Mouse (Mus musculus): ENCODE measurements around the gene Scd4. TPM values are rescaled to one million over a fixed set of nuclear protein-coding genes. Genes with fewer than 3 reads are reported as not detected.

Gene Scd4
- polyA plus RNA-seq, 1 experiment, result 0.20 TPM

- H3K27me3 ChIP-seq (ENCODE audit: control insufficient read depth, insufficient read depth, low read length), result no peaks in the 10 kb centered on the region
- peaks cover 8% of the 10 kb centered on the region; the same call in 1 of the 2 replicates for H3K4me1 ChIP-seq (ENCODE audit: control insufficient read depth, insufficient read depth, insufficient read length)
- no peak for DNase-seq (ENCODE audit: low read depth in 1 of 2, low spot score in 2 of 2)
- 65% methylated on average over 7 of the region's 7 CpGs for WGBS
- TF ChIP-seq POLR2A (IDR thresholded peaks at IDR 0.05; ENCODE audit: low read depth, low read length), result no peak
- no peak for TF ChIP-seq CTCF (IDR thresholded peaks at IDR 0.05; ENCODE audit: extremely low read depth, insufficient read depth, insufficient read length, insufficient replicate concordance)
- no peak overlapping the region for H3K4me3 ChIP-seq (ENCODE audit: extremely low read depth, insufficient read depth, insufficient read length)
- peaks cover 54% of the 10 kb centered on the region for H3K36me3 ChIP-seq (ENCODE audit: control insufficient read depth, insufficient read depth, low read length)
- no peak overlapping the region for H3K27ac ChIP-seq (ENCODE audit: insufficient read depth, low read length)
Observed at GRCm38 (mm10) chr19:44300520-44300919, 32.4 kb upstream of the Scd4 start.

GRCm38 (mm10) chr19:44301176-44301575 lies 31.7 kb upstream of the Scd4 start:
- Histone ChIP-seq H3K36me3 (ENCODE audit: control insufficient read depth, insufficient read depth, low read length) (peaks cover 58% of the 10 kb centered on the region), H3K27ac (ENCODE audit: insufficient read depth, low read length) (no peak overlapping the region), H3K27me3 (ENCODE audit: control insufficient read depth, insufficient read depth, low read length) (no peaks in the 10 kb centered on the region), H3K4me1 (ENCODE audit: control insufficient read depth, insufficient read depth, insufficient read length) (peaks cover 8% of the 10 kb centered on the region; the same call in 1 of the 2 replicates), H3K4me3 (ENCODE audit: extremely low read depth, insufficient read depth, insufficient read length) (no peak overlapping the region)
- TF ChIP-seq CTCF (IDR thresholded peaks at IDR 0.05; ENCODE audit: extremely low read depth, insufficient read depth, insufficient read length, insufficient replicate concordance) (no peak), POLR2A (IDR thresholded peaks at IDR 0.05; ENCODE audit: low read depth, low read length) (no peak)
- 75% methylated on average over 16 of the region's 16 CpGs for WGBS
- no peak for DNase-seq (ENCODE audit: low read depth in 1 of 2, low spot score in 2 of 2)

- H3K4me3 ChIP-seq (ENCODE audit: extremely low read depth, insufficient read depth, insufficient read length), result no peak overlapping the region
Observed at GRCm38 (mm10) chr19:44301671-44302305, 31.1 kb upstream of the Scd4 start.

DNA sequence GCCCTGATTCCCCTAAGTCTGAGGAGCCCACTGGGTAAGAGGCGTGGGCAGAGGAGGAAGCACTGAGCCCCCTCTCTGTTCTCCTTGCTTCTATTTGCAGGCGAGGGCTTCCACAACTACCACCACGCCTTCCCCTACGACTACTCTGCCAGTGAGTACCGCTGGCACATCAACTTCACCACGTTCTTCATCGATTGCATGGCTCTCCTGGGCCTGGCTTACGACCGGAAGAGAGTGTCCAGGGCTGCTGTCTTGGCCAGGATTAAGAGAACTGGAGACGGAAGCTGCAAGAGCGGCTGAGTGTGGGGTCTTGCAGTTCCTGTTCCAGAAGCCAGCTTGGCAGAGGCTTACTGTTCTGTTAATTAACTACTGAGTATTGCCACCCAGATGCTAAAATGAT lies 30.0 kb upstream of the Scd4 start:
- DNase-seq (ENCODE audit: low read depth in 1 of 2, low spot score in 2 of 2), result no peak
- no peaks in the 10 kb centered on the region for H3K27me3 ChIP-seq (ENCODE audit: control insufficient read depth, insufficient read depth, low read length)
- no peaks in the 10 kb centered on the region; the same call in 1 of the 2 replicates for H3K4me1 ChIP-seq (ENCODE audit: control insufficient read depth, insufficient read depth, insufficient read length)
- WGBS, result 85% methylated on average over 11 of the region's 11 CpGs
- H3K36me3 ChIP-seq (ENCODE audit: control insufficient read depth, insufficient read depth, low read length), result peaks cover 60% of the 10 kb centered on the region
- H3K4me3 ChIP-seq (ENCODE audit: extremely low read depth, insufficient read depth, insufficient read length), result no peak overlapping the region
- no peak overlapping the region for H3K27ac ChIP-seq (ENCODE audit: insufficient read depth, low read length)
- no peak for TF ChIP-seq CTCF (IDR thresholded peaks at IDR 0.05; ENCODE audit: extremely low read depth, insufficient read depth, insufficient read length, insufficient replicate concordance)
- no peak for TF ChIP-seq POLR2A (IDR thresholded peaks at IDR 0.05; ENCODE audit: low read depth, low read length)

More at GRCm38 (mm10) chr19:44301671-44302305, 31.1 kb upstream of the Scd4 start:
- Histone ChIP-seq H3K27ac (ENCODE audit: insufficient read depth, low read length) (no peak overlapping the region), H3K36me3 (ENCODE audit: control insufficient read depth, insufficient read depth, low read length) (peaks cover 61% of the 10 kb centered on the region), H3K4me1 (ENCODE audit: control insufficient read depth, insufficient read depth, insufficient read length) (peaks cover 5% of the 10 kb centered on the region; the same call in 1 of the 2 replicates), H3K27me3 (ENCODE audit: control insufficient read depth, insufficient read depth, low read length) (no peaks in the 10 kb centered on the region)
- TF ChIP-seq CTCF (IDR thresholded peaks at IDR 0.05; ENCODE audit: extremely low read depth, insufficient read depth, insufficient read length, insufficient replicate concordance), result no peak
- TF ChIP-seq POLR2A (IDR thresholded peaks at IDR 0.05; ENCODE audit: low read depth, low read length), result no peak
- DNase-seq (ENCODE audit: low read depth in 1 of 2, low spot score in 2 of 2), result no peak
- WGBS, result 67% methylated on average over 9 of the region's 9 CpGs

DNA sequence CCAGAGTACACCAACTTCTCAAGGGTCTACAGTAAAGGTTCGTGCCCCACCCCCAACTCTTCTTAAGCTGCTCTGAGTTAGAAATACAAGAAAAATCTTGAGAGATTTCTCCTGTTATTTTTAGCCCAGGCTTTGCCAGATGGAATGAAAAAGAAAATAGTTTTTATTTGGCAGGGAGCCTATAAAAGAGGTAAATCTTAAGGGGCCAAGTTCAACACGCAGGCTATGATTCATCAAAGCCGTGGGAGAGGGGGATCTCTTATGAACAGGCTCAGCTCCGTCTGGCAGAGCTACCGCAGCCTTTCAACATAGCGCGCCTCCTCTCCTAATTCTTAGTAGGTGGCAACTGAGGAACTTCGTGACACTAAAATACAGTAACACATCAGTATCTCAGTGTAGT lies 29.4 kb upstream of the Scd4 start:
- Histone ChIP-seq H3K4me1 (ENCODE audit: control insufficient read depth, insufficient read depth, insufficient read length) (no peaks in the 10 kb centered on the region), H3K27ac (ENCODE audit: insufficient read depth, low read length) (no peak overlapping the region), H3K27me3 (ENCODE audit: control insufficient read depth, insufficient read depth, low read length) (no peaks in the 10 kb centered on the region), H3K4me3 (ENCODE audit: extremely low read depth, insufficient read depth, insufficient read length) (no peak overlapping the region), H3K36me3 (ENCODE audit: control insufficient read depth, insufficient read depth, low read length) (peaks cover 56% of the 10 kb centered on the region)
- DNase-seq (ENCODE audit: low read depth in 1 of 2, low spot score in 2 of 2), result no peak
- TF ChIP-seq CTCF (IDR thresholded peaks at IDR 0.05; ENCODE audit: extremely low read depth, insufficient read depth, insufficient read length, insufficient replicate concordance) (no peak), POLR2A (IDR thresholded peaks at IDR 0.05; ENCODE audit: low read depth, low read length) (no peak)
- 87% methylated on average over 8 of the region's 8 CpGs for WGBS

DNA sequence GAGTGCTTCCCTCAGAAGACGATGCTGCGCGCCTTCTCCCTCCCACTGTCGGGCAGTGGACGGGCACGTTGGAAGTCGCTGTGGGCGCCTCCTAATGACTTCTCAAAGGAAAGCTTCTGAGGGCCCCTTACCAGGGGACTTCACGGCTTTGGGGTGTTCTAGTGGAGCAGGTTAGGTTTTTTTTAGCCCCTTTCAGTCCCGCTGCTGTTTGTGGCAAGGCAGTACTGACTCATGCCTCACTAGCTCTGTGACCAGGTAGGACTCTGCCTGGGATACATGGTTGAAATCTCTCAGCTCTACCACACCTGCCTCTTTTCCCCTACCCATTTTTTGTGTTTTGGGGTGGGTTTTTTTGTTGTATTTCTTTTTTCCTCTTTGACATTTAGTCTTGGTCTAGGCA lies 28.5 kb upstream of the Scd4 start:
- H3K4me1 ChIP-seq (ENCODE audit: control insufficient read depth, insufficient read depth, insufficient read length), result no peaks in the 10 kb centered on the region
- TF ChIP-seq CTCF (IDR thresholded peaks at IDR 0.05; ENCODE audit: extremely low read depth, insufficient read depth, insufficient read length, insufficient replicate concordance) (no peak), POLR2A (IDR thresholded peaks at IDR 0.05; ENCODE audit: low read depth, low read length) (no peak)
- no peak for DNase-seq (ENCODE audit: low read depth in 1 of 2, low spot score in 2 of 2)
- peaks cover 52% of the 10 kb centered on the region for H3K36me3 ChIP-seq (ENCODE audit: control insufficient read depth, insufficient read depth, low read length)
- no peak overlapping the region for H3K27ac ChIP-seq (ENCODE audit: insufficient read depth, low read length)
- no peaks in the 10 kb centered on the region for H3K27me3 ChIP-seq (ENCODE audit: control insufficient read depth, insufficient read depth, low read length)
- H3K4me3 ChIP-seq (ENCODE audit: extremely low read depth, insufficient read depth, insufficient read length), result no peak overlapping the region
- 91% methylated on average over 10 of the region's 10 CpGs for WGBS

DNA sequence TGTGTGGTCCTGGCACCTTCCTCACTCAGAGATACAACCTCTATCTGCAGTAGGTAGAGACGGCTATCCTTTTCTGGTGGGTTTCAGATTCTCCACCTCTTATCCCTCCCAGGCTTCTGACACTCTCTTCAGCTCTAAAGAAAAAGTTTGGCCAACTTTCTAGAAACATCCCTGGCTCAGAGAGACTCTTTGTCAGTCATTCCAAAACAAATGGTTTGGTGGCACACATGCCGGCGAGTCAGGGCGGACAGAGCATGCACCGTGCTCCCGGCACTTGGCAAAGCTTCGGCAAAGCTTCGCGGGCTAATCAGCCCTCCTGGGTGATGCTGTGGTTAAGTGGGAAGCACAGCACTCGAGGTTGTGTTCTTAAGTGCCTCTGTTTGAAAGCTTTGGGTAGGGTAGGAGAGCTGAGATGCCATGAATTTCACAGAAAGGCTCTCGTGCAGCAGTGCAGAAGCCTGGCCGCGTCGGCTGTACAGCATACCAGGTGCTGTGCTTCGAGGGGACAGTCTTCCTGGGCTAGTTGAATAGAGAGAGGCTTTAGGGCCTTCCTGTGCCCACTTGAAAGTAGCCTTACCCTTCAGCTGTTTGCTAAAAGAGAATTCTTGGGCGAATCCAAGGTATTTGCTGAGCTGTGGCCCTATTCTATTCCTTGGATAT lies 27.9 kb upstream of the Scd4 start:
- TF ChIP-seq CTCF (IDR thresholded peaks at IDR 0.05; ENCODE audit: extremely low read depth, insufficient read depth, insufficient read length, insufficient replicate concordance), result no peak
- no peak for TF ChIP-seq POLR2A (IDR thresholded peaks at IDR 0.05; ENCODE audit: low read depth, low read length)
- Histone ChIP-seq H3K27ac (ENCODE audit: insufficient read depth, low read length) (no peak overlapping the region), H3K4me1 (ENCODE audit: control insufficient read depth, insufficient read depth, insufficient read length) (no peaks in the 10 kb centered on the region), H3K36me3 (ENCODE audit: control insufficient read depth, insufficient read depth, low read length) (peaks cover 50% of the 10 kb centered on the region), H3K27me3 (ENCODE audit: control insufficient read depth, insufficient read depth, low read length) (no peaks in the 10 kb centered on the region), H3K4me3 (ENCODE audit: extremely low read depth, insufficient read depth, insufficient read length) (no peak overlapping the region)
- WGBS, result 90% methylated on average over 16 of the region's 16 CpGs
- no peak for DNase-seq (ENCODE audit: low read depth in 1 of 2, low spot score in 2 of 2)
